Mouse (Mus musculus) heart, adult 2 months (tissue): ENCODE results near the gene Trpv3. TPM values are rescaled to one million over a fixed set of nuclear protein-coding genes. Genes with fewer than 3 reads are reported as not detected.

Source experiments
- DNase-seq, 2 experiments: peaks; one replicate each; pipeline ENCODE4 v3.0.0; 2021
- H3K27ac ChIP-seq: fragments of 200-600 bp; 2 replicates; pipeline ENCODE4 v1.8.1; 2022
- H3K27me3 ChIP-seq: fragments of 200-500 bp; 2 replicates; pipeline ENCODE4 v1.6.1; 2012; ENCODE audit warnings: mild to moderate bottlenecking, low read length, inconsistent platforms, mixed read lengths; ENCODE audit not compliant: control insufficient read depth, insufficient read depth
- H3K36me3 ChIP-seq: fragments of 200-500 bp; 2 replicates; pipeline ENCODE4 v1.6.1; 2012; ENCODE audit warnings: low read length, inconsistent platforms; ENCODE audit not compliant: control insufficient read depth, insufficient read depth
- H3K4me1 ChIP-seq: fragments of 200-500 bp; 2 replicates; pipeline ENCODE4 v1.6.1; 2011; ENCODE audit warnings: low read length; ENCODE audit not compliant: control insufficient read depth, insufficient read depth
- H3K4me3 ChIP-seq: fragments of 200-600 bp; 2 replicates; pipeline ENCODE4 v1.8.1; 2022
- H3K79me2 ChIP-seq: fragments of 200-500 bp; replicated peaks from 2 replicates; pipeline ENCODE4 v1.6.1; 2012; ENCODE audit warnings: mild to moderate bottlenecking, inconsistent platforms, low read length, moderate library complexity, mixed read lengths; ENCODE audit not compliant: control insufficient read depth, insufficient read depth
- H3K9ac ChIP-seq: fragments of 200-500 bp; 2 replicates; pipeline ENCODE4 v1.6.1; 2012; ENCODE audit warnings: low read depth, mild to moderate bottlenecking, control low read depth, inconsistent platforms, low read length, mixed read lengths
- CTCF ChIP-seq: fragments of 200-600 bp; IDR thresholded peaks from 2 replicates; pipeline ENCODE4 v1.8.1; 2022; ENCODE audit warnings: antibody characterized with exemption, mild to moderate bottlenecking, moderate library complexity
- EP300 ChIP-seq: fragments of 200-500 bp; IDR thresholded peaks from 2 replicates; pipeline ENCODE4 v1.6.1; 2011; ENCODE audit warnings: low read depth, low read length, control low read depth; ENCODE audit not compliant: insufficient read depth
- POLR2A ChIP-seq: fragments of 200-500 bp; IDR thresholded peaks from 2 replicates; pipeline ENCODE4 v1.6.1; 2011; ENCODE audit warnings: mild to moderate bottlenecking, low read depth, low read length, control low read depth; ENCODE audit not compliant: insufficient read depth
- WGBS: fragments of 180-500 bp; shearing (Covaris S2); methylation state at CpG from one replicate; pipeline ENCODE4 v1.1.7; 2018; 5-methylcytosine and 5-hydroxymethylcytosine counted together
- intact Hi-C: fragments of 180-260 bp; cut with DNase I; formaldehyde crosslinking; loops from one replicate; pipeline ENCODE4 v1.15.1; 2025
- polyA plus RNA-seq: library from polyadenylated mRNA; depleted of rRNA; stranded (reverse); fragments of >200 nt; gene quantifications from 2 replicates; pipeline ENCODE4 v1.2.3, GENCODE M21; 2012
- total RNA-seq, 2 experiments: library from RNA; stranded (reverse); gene quantifications; 2 replicates each; pipeline ENCODE4 v1.2.3; 2021

Gene Trpv3
- total and polyA plus RNA-seq, 3 experiments, result 0.03 to 0.05 (median 0.04) TPM

- intact Hi-C loops, result no loop called here
- DNase-seq, result no peak
- Histone ChIP-seq H3K79me2 (no peaks in the 10 kb centered on the region), H3K9ac (no peak overlapping the region), H3K27ac (no peak overlapping the region), H3K27me3 (no peaks in the 10 kb centered on the region), H3K4me3 (no peak overlapping the region), H3K4me1 (no peaks in the 10 kb centered on the region), H3K36me3 (no peaks in the 10 kb centered on the region)
- TF ChIP-seq POLR2A (no peak), CTCF (no peak), EP300 (no peak)
- WGBS, result 68% methylated on average over 5 of the region's 5 CpGs
Observed at GRCm38 (mm10) chr11:73228881-73229280, 38.3 kb upstream of the Trpv3 start.

DNA sequence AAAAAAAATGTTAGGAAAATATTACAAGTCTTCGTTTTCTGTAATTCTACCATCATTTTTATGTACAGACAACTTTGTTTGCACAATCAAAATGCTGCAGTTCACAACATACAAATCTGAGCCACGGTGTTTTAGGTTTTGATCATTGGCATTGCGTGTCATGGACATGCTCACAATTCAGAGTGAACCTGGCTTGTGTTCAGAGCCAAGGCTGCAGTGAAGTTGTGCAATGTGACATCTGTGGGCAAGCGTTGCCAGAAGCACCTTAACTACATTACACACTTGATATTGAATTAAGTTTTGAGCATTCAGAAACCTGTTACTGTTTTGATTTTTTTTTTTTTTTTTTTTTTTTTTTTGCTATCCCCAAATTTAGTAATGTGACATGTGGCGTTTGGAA, 37.1 kb upstream of the Trpv3 start:
- Histone ChIP-seq H3K27ac (no peak overlapping the region), H3K4me3 (no peak overlapping the region), H3K9ac (no peak overlapping the region), H3K79me2 (no peaks in the 10 kb centered on the region), H3K36me3 (no peaks in the 10 kb centered on the region), H3K27me3 (no peaks in the 10 kb centered on the region), H3K4me1 (no peaks in the 10 kb centered on the region)
- intact Hi-C loops, result no loop called here
- DNase-seq, result no peak
- TF ChIP-seq CTCF (no peak), EP300 (no peak), POLR2A (no peak)
- WGBS, result 77% methylated on average over 5 of the region's 5 CpGs

DNA sequence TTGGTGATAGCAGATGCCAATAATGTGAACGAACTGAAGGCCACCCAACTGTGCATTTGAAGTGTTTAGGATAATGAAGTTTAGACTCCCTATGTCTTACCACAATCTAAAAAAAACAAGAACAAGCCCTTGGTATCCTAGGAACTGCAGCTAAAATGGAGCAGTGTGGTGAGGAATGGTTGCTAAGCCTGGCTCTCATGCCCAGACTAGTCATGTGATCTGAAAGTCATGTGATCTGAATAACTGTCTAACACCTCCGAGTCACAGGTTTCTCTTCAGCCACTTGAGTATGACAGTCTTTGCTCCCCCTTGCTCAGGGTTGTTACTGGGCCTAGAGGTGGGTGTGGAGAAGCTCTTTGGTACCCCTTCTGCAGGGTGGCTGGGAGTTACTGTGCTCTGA, 34.7 kb upstream of the Trpv3 start:
- H3K4me3 ChIP-seq, result no peak overlapping the region

DNA sequence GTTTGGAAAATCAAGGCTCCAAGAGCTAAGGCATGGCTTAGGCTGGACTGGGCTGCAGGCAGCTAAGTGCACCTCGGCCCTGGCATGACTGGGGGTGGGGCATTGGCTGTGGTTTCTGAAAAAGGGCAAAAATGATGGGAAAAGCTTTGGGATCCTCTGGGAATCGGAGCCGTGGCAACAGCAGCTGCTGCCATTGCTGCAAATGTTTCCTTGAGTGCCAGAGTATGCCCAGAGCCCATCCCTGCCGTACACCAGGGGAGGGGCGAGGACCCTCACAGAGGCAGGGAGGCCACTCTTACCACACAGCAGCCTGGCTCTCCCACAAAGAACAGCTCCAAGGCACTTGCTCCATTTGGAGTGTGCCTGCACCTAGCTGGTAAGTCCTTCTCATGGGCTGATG, 33.2 kb upstream of the Trpv3 start, which contains the start of gene Trpv1:
Gene Trpv1, plus strand, starts transcription at position 301 of the 400 bp plus-strand sequence.
- Histone ChIP-seq H3K79me2 (no peaks in the 10 kb centered on the region), H3K4me1 (peaks cover 12% of the 10 kb centered on the region), H3K4me3 (no peak within 1 kb of the TSS), H3K36me3 (no peaks in the 10 kb centered on the region), H3K27me3 (no peaks in the 10 kb centered on the region), H3K9ac (no peak within 1 kb of the TSS), H3K27ac (no peak within 1 kb of the TSS)
- 89% methylated on average over 5 of the region's 5 CpGs for WGBS
- intact Hi-C loops, result no loop called here
- DNase-seq, result no peak
- TF ChIP-seq EP300, result no peak
- TF ChIP-seq POLR2A, result no peak
- no peak for TF ChIP-seq CTCF

More for the DNA sequence above, 34.7 kb upstream of the Trpv3 start:
- Histone ChIP-seq H3K36me3 (no peaks in the 10 kb centered on the region), H3K4me1 (peaks cover 12% of the 10 kb centered on the region), H3K9ac (no peak overlapping the region), H3K27me3 (no peaks in the 10 kb centered on the region), H3K79me2 (no peaks in the 10 kb centered on the region), H3K27ac (no peak overlapping the region)
- TF ChIP-seq CTCF (no peak), EP300 (no peak), POLR2A (no peak)
- intact Hi-C loops, result no loop called here
- WGBS, result 44% methylated on average over 2 of the region's 2 CpGs
- DNase-seq, result no peak

GRCm38 (mm10) chr11:73235990-73236701, 31.0 kb upstream of the Trpv3 start:
- Histone ChIP-seq H3K79me2 (no peaks in the 10 kb centered on the region), H3K4me1 (peaks cover 12% of the 10 kb centered on the region), H3K27ac (peak overlapping the region; percentile 83), H3K36me3 (no peaks in the 10 kb centered on the region), H3K27me3 (no peaks in the 10 kb centered on the region), H3K4me3 (no peak overlapping the region), H3K9ac (peak overlapping the region; percentile 12; the same call in 1 of the 2 replicates)
- DNase-seq, result peak; percentile 79 to 86
- TF ChIP-seq POLR2A (no peak), EP300 (peak; percentile 67; the same call in 1 of the 2 replicates), CTCF (peak; percentile 40)
- intact Hi-C loops, result loop anchor here (5.0 kb wide), 1 partner anchor 46 kb away; no protein-coding TSS in a partner anchor
- 13% methylated on average over 5 of the region's 5 CpGs for WGBS

DNA sequence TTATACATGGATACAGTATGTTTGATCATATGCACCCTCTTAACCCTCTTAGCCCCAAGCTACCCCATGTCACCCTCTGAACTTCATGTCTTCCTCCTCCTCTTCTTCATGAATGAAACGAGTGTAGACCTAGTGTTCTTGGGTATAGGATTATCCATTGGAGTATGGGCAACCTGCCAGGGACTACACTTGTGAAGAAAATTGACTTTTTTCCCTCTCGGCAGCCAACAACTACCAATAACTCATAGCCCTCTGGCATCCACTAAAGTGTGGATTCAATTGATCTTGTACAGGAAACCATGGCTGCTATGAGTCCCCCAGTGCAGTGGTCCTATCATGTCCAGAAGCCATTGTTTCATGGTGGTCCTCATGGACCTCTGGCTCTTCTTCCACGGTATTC, 30.5 kb upstream of the Trpv3 start:
- no peak for TF ChIP-seq POLR2A
- no peak for TF ChIP-seq CTCF
- TF ChIP-seq EP300, result no peak
- Histone ChIP-seq H3K27ac (peak overlapping the region; percentile 29), H3K9ac (no peak overlapping the region), H3K4me1 (peaks cover 12% of the 10 kb centered on the region), H3K36me3 (no peaks in the 10 kb centered on the region), H3K4me3 (no peak overlapping the region), H3K79me2 (no peaks in the 10 kb centered on the region), H3K27me3 (no peaks in the 10 kb centered on the region)
- intact Hi-C loops, result loop anchor here (5.0 kb wide), 1 partner anchor 46 kb away; no protein-coding TSS in a partner anchor
- no peak for DNase-seq
- 35% methylated on average over 3 of the region's 3 CpGs for WGBS
